Mouse (Mus musculus): ENCODE results near the gene Slc9a8.

Slc9a8 gene

GRCm38 (mm10) chr2:167507719-167508385, 86.3 kb downstream of the Slc9a8 start:
- no peak for DNase-seq (ENCODE audit: low read depth, low spot score)

- no peak for DNase-seq (ENCODE audit: low read depth, low spot score)
These were observed 87.1 kb downstream of the Slc9a8 start for GRCm38 (mm10) chr2:167508569-167508968.

DNA sequence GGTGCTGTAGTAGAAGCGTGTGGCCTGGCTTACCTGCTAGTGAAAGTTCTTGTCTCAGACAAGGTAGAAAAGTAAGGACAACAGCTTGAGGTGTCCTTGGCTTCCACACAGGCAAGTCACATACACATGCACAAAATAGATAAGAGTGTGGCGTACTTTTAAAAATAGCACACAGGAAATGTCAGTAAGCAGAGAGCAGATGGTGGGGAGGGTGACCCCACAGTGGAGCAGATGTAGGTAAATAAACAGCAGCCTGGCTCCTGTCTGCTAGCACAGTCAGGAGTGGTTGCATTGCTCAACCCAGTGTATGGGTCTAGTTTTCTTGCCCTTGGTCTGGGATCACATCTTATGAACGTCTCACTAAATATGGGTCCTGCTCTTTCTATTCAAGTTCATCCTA, 89.0 kb downstream of the Slc9a8 start:
- no peak for DNase-seq (ENCODE audit: low read depth, low spot score)

DNA sequence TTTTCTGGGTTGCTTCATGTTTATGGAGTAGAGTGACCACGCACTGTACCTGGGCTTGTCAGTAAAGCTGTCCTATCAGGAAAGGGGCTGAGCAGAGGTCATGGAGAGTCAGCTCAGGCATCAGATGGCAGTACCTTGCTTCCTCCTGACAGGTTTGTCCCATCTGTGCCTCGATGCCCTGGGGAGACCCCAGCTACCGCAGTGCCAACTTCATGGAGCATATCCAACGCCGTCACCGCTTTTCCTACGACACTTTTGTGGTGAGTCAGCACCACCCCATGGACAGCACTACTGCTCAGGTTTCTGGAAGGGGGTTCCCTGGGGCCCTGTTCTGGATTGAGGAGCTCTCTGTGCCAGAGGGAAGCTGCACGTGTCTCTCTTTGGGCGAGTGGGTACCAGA, 90.9 kb downstream of the Slc9a8 start:
- no peak for DNase-seq (ENCODE audit: low read depth, low spot score)

- no peak for DNase-seq (ENCODE audit: low read depth, low spot score)
These were observed 91.5 kb downstream of the Slc9a8 start for GRCm38 (mm10) chr2:167512970-167513369.

GRCm38 (mm10) chr2:167514641-167515040, 93.1 kb downstream of the Slc9a8 start:
- no peak for DNase-seq (ENCODE audit: low read depth, low spot score)

DNA sequence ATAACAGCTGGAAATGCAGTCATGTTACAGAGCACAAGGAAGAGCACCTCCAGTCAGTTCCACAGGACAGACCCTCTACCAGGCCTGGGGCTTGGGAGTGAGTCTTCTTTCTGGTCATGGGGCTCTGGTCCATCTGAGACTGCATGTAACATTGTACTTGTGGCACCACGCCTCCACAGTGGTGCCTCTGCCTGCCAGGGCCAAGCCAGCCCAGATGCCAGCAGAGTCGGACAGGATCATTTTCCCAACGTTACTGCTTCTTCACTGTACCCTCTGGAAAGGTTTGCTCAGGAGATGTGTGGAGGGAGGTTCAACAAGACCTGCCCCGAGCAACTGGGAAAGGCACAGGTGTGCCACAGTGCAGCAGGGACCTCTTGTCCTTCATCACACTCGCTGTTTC, 94.2 kb downstream of the Slc9a8 start:
- DNase-seq (ENCODE audit: low read depth, low spot score), result no peak

DNA sequence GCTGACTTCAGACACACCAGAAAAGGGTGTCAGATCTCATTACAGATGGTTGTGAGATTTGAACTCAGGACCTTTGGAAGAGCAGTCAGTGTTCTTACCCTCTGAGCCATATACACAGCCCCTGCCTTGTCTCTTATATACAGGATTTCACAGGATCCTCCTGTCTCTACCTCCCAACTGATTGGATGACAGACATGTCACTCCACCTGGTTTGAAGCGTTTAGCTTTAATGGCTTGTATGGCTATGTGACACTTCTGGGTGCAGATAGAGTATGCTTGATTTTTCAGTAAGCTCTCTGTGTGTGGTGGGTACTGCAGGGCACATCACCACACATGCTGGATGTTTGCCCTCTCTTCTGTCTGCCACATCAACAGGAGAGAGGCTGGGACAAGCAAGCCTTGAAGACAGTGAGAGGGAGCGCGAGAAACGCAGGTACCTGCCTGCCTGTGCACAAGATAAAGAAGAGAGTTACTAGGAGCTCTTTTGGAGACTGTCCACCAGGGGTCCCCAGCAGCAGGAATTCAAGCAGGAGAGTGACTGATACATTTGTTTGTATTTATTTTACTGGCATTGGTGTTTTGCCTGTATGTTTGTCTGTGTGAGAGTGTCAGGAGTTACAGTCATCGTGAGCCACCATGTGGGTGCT, 98.2 kb downstream of the Slc9a8 start:
- no peak for DNase-seq (ENCODE audit: low read depth, low spot score)

Data from retina, postnatal 7 days (tissue).